Mouse (Mus musculus) spleen, adult 2 months (tissue): ENCODE data around the gene Ugt1a6a.

Experiments used
- CTCF ChIP-seq: fragments of 200-500 bp; IDR thresholded peaks from 2 replicates; pipeline ENCODE4 v1.5.1; 2011; ENCODE audit warnings: mild to moderate bottlenecking, inconsistent platforms; ENCODE audit not compliant: insufficient read depth, insufficient read length, insufficient replicate concordance; ENCODE audit errors: extremely low read depth
- POLR2A ChIP-seq: fragments of 200-500 bp; IDR thresholded peaks from 2 replicates; pipeline ENCODE4 v1.6.1; 2011; ENCODE audit warnings: low read depth, low read length, inconsistent platforms

- TF ChIP-seq CTCF (no peak), POLR2A (no peak)
These were observed 2.7 kb downstream of the Ugt1a6a start for GRCm38 (mm10) chr1:88137264-88137663.
